Mouse (Mus musculus): ENCODE measurements around the gene Adad2. TPM values are rescaled to one million over a fixed set of nuclear protein-coding genes. Genes with fewer than 3 reads are reported as not detected.

Adad2 gene
- polyA plus RNA-seq, 1 experiment from 2014 or later = not detected

- no peak for DNase-seq
- TF ChIP-seq EP300 (IDR thresholded peaks at IDR 0.05; ENCODE audit: low read depth) (no peak), CTCF (IDR thresholded peaks at IDR 0.05; ENCODE audit: low read depth) (no peak)
- H3K4me1 ChIP-seq (ENCODE audit: insufficient read depth) = no peaks in the 10 kb centered on the region
- 0 out of 2 replicates have a peak, but pooled peaks cover 2% of the 10 kb centered on the region for H3K27me3 ChIP-seq (ENCODE audit: insufficient read depth, low read length)
- H3K9me3 ChIP-seq (ENCODE audit: low read length) = no peaks in the 10 kb centered on the region
- 69% methylated on average over 6 of the region's 6 CpGs for WGBS (ENCODE audit: insufficient replicate concordance)
- no peaks in the 10 kb centered on the region for H3K36me3 ChIP-seq (replicated peaks; ENCODE audit: insufficient read depth, low read length)
- no peak overlapping the region for H3K4me2 ChIP-seq (ENCODE audit: low read depth, low read length)
- ATAC-seq = no peak
- H3K4me3 ChIP-seq (ENCODE audit: low read depth, low read length) = no peak overlapping the region
- H3K9ac ChIP-seq (replicated peaks) = no peak overlapping the region
- H3K27ac ChIP-seq (ENCODE audit: low read depth) = no peak overlapping the region
Measured at GRCm38 (mm10) chr8:119665270-119665669, 52.7 kb downstream of the Adad2 start.

Other genes with a start within 250 kb of the Adad2 start
- 37.0 and 44.4 TPM in 2 replicates for gene Mlycd, start 217.9 kb upstream of the Adad2 start, polyA plus RNA-seq (2015; fragmentation: Nextera tagmentation; extraction: Ambion mirVana)
- gene Osgin1, start 178.6 kb upstream of the Adad2 start, polyA plus RNA-seq (2015; fragmentation: Nextera tagmentation; extraction: Ambion mirVana) = 138 and 168 TPM in 2 replicates
- 0.14 TPM in 1 of 2 replicates, not detected in the other for gene Necab2, start 166.0 kb upstream of the Adad2 start, polyA plus RNA-seq (2015; fragmentation: Nextera tagmentation; extraction: Ambion mirVana)
- gene Slc38a8, start 111.0 kb upstream of the Adad2 start, polyA plus RNA-seq (2015; fragmentation: Nextera tagmentation; extraction: Ambion mirVana) = not detected in 2 replicates
- gene Mbtps1, start 54.0 kb upstream of the Adad2 start, polyA plus RNA-seq (2015; fragmentation: Nextera tagmentation; extraction: Ambion mirVana) = 17.3 and 20.1 TPM in 2 replicates
- gene Hsdl1, start 37.6 kb upstream of the Adad2 start, polyA plus RNA-seq (2015; fragmentation: Nextera tagmentation; extraction: Ambion mirVana) = 11.7 and 12.5 TPM in 2 replicates
- gene Dnaaf1, start 37.5 kb upstream of the Adad2 start, polyA plus RNA-seq (2015; fragmentation: Nextera tagmentation; extraction: Ambion mirVana) = 0.07 TPM in 1 of 2 replicates, not detected in the other
- gene Taf1c, start 7.5 kb upstream of the Adad2 start, polyA plus RNA-seq (2015; fragmentation: Nextera tagmentation; extraction: Ambion mirVana) = 2.4 and 2.7 TPM in 2 replicates
- not detected in 2 replicates for gene Kcng4, start 22.9 kb downstream of the Adad2 start, polyA plus RNA-seq (2015; fragmentation: Nextera tagmentation; extraction: Ambion mirVana)
- gene Wfdc1, start 53.6 kb downstream of the Adad2 start, polyA plus RNA-seq (2015; fragmentation: Nextera tagmentation; extraction: Ambion mirVana) = 6.0 and 7.2 TPM in 2 replicates
- gene Atp2c2, start 87.3 kb downstream of the Adad2 start, polyA plus RNA-seq (2015; fragmentation: Nextera tagmentation; extraction: Ambion mirVana) = 0.05 and 0.14 TPM in 2 replicates
- 4.3 and 4.6 TPM in 2 replicates for gene Tldc1, start 165.7 kb downstream of the Adad2 start, polyA plus RNA-seq (2015; fragmentation: Nextera tagmentation; extraction: Ambion mirVana)
- gene Cotl1, start 227.8 kb downstream of the Adad2 start, polyA plus RNA-seq (2015; fragmentation: Nextera tagmentation; extraction: Ambion mirVana) = 28.5 and 28.8 TPM in 2 replicates
- 4.3 and 4.9 TPM in 2 replicates for gene Klhl36, start 249.5 kb downstream of the Adad2 start, polyA plus RNA-seq (2015; fragmentation: Nextera tagmentation; extraction: Ambion mirVana)